Mouse (Mus musculus): ENCODE measurements at regions not wholly inside any gene's neighbourhood (a gene's known extent, or its start where the extent isn't known, plus 50 kb on each side); places are given as distances from the start of the nearest gene placed in this dataset.

GRCm38 (mm10) chr6:107059001-107059765 lies 259.3 kb upstream of the Crbn start:
- H3K27ac ChIP-seq (ENCODE audit: low read length), result no peak overlapping the region
- no peaks in the 10 kb centered on the region for H3K9me3 ChIP-seq (replicated peaks; ENCODE audit: control insufficient read depth, low read length)
- H3K9ac ChIP-seq (ENCODE audit: low read depth, low read length), result no peak overlapping the region
- H3K27me3 ChIP-seq (ENCODE audit: control insufficient read depth, insufficient read depth, low read depth, low read length), result no peaks in the 10 kb centered on the region
- no peaks in the 10 kb centered on the region for H3K4me1 ChIP-seq (ENCODE audit: control insufficient read depth, low read depth, low read length)
- WGBS (ENCODE audit: insufficient replicate concordance), result 74% methylated on average over 3 of the region's 3 CpGs
- no peak overlapping the region for H3K4me3 ChIP-seq (ENCODE audit: low read depth, low read length)
- no peak overlapping the region for H3K4me2 ChIP-seq (ENCODE audit: low read depth, low read length)
- no peak for ATAC-seq (ENCODE audit: low read depth)
- H3K36me3 ChIP-seq (ENCODE audit: control insufficient read depth, insufficient read depth), result no peaks in the 10 kb centered on the region

DNA sequence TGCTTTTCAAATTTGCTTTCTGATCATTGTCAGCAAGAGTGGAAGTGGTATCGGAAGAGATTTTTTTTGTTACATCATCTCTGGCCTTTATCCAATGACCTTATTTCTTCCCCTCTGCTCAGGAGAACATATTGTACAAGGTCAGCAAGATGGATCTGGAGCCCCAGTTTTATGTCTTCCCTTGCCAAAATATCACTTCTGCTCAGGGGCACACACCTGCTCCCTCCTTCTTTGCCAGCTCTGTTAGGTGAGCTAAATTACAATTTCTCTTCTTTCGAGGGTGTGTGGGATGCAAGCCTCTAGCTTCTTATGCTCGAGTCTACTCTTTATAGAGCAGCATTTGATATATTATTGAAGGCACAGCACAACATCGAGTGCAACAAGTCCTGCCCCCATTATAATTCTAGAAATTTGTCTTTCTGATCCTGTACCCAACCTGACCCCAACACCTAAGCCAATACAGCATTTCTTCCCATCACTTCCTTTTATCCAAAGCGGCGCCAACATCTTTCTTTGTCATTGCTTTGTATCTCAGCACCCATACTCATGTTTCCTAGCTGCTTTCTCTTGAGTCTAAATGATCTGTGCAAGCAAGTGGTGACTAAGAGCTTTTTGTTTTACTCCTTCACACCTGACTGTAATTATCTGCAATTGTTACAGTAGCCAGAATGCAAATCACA lies 263.1 kb upstream of the Crbn start:
- H3K4me1 ChIP-seq (ENCODE audit: control insufficient read depth, low read depth, low read length), result no peaks in the 10 kb centered on the region
- 65% methylated on average over 6 of the region's 6 CpGs for WGBS (ENCODE audit: insufficient replicate concordance)
- no peaks in the 10 kb centered on the region for H3K9me3 ChIP-seq (replicated peaks; ENCODE audit: control insufficient read depth, low read length)
- no peak overlapping the region for H3K9ac ChIP-seq (ENCODE audit: low read depth, low read length)
- ATAC-seq (ENCODE audit: low read depth), result no peak
- H3K36me3 ChIP-seq (ENCODE audit: control insufficient read depth, insufficient read depth), result no peaks in the 10 kb centered on the region
- no peak overlapping the region for H3K4me2 ChIP-seq (ENCODE audit: low read depth, low read length)
- H3K27me3 ChIP-seq (ENCODE audit: control insufficient read depth, insufficient read depth, low read depth, low read length), result no peaks in the 10 kb centered on the region
- H3K27ac ChIP-seq (ENCODE audit: low read length), result no peak overlapping the region
- no peak overlapping the region for H3K4me3 ChIP-seq (ENCODE audit: low read depth, low read length)

- H3K9me3 ChIP-seq (replicated peaks; ENCODE audit: control insufficient read depth, low read length), result no peaks in the 10 kb centered on the region
- no peak for ATAC-seq (ENCODE audit: low read depth)
- no peaks in the 10 kb centered on the region for H3K4me1 ChIP-seq (ENCODE audit: control insufficient read depth, low read depth, low read length)
- no peak overlapping the region for H3K9ac ChIP-seq (ENCODE audit: low read depth, low read length)
- H3K36me3 ChIP-seq (ENCODE audit: control insufficient read depth, insufficient read depth), result no peaks in the 10 kb centered on the region
- H3K4me3 ChIP-seq (ENCODE audit: low read depth, low read length), result no peak overlapping the region
- H3K27ac ChIP-seq (ENCODE audit: low read length), result no peak overlapping the region
- WGBS (ENCODE audit: insufficient replicate concordance), result 66% methylated on average over 7 of the region's 7 CpGs
- H3K4me2 ChIP-seq (ENCODE audit: low read depth, low read length), result no peak overlapping the region
- no peaks in the 10 kb centered on the region for H3K27me3 ChIP-seq (ENCODE audit: control insufficient read depth, insufficient read depth, low read depth, low read length)
These were observed 270.6 kb upstream of the Crbn start for GRCm38 (mm10) chr6:107070441-107070840.

DNA sequence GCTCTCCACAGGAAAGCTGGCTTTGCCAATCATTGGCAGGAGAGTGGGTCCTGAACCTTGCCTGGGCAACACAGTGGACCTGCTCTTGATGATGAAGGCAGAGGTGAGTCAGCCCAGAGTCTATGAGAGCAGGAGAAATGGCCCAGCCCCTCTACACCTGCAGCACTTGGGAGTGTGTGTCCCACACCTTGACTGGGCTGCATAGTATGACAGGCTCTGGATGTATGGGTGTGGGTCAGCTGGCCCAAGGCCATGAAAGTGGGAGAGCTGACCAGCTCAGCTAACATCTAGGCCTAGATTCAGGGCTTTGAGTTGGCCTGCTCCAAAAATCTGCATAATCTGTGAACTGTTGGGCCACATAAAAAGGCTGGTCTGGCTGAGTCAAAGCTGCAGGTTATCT lies 292.7 kb upstream of the Crbn start:
- no peak for ATAC-seq (ENCODE audit: low read depth)
- no peaks in the 10 kb centered on the region for H3K9me3 ChIP-seq (replicated peaks; ENCODE audit: control insufficient read depth, low read length)
- H3K36me3 ChIP-seq (ENCODE audit: control insufficient read depth, insufficient read depth), result no peaks in the 10 kb centered on the region
- no peak overlapping the region for H3K27ac ChIP-seq (ENCODE audit: low read length)
- H3K27me3 ChIP-seq (ENCODE audit: control insufficient read depth, insufficient read depth, low read depth, low read length), result no peaks in the 10 kb centered on the region
- H3K4me1 ChIP-seq (ENCODE audit: control insufficient read depth, low read depth, low read length), result no peaks in the 10 kb centered on the region
- H3K4me2 ChIP-seq (ENCODE audit: low read depth, low read length), result no peak overlapping the region
- H3K4me3 ChIP-seq (ENCODE audit: low read depth, low read length), result no peak overlapping the region
- no peak overlapping the region for H3K9ac ChIP-seq (ENCODE audit: low read depth, low read length)

DNA sequence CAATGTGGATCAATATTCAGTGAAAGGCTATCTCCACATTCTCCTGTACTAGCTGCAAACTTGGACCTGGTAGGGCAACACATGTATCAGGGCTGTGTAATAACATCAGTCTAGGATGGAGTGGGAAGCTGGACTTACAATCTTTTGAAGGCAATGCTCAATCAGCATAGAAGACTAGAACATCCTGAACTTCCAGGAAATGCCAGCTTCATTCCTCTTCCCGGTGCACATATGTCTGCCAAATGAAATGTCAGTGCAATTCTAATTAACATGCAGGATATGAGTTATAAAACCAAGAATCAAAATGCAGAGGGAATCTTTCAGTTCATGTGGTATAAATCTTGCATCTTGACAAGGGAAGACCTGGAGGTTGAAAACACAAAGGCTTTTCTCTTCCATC lies 328.8 kb upstream of the Crbn start:
- no peaks in the 10 kb centered on the region for H3K9me3 ChIP-seq (replicated peaks; ENCODE audit: control insufficient read depth, low read length)
- WGBS (ENCODE audit: insufficient replicate concordance), result 53% methylated on average over 1 of the region's 1 CpGs

DNA sequence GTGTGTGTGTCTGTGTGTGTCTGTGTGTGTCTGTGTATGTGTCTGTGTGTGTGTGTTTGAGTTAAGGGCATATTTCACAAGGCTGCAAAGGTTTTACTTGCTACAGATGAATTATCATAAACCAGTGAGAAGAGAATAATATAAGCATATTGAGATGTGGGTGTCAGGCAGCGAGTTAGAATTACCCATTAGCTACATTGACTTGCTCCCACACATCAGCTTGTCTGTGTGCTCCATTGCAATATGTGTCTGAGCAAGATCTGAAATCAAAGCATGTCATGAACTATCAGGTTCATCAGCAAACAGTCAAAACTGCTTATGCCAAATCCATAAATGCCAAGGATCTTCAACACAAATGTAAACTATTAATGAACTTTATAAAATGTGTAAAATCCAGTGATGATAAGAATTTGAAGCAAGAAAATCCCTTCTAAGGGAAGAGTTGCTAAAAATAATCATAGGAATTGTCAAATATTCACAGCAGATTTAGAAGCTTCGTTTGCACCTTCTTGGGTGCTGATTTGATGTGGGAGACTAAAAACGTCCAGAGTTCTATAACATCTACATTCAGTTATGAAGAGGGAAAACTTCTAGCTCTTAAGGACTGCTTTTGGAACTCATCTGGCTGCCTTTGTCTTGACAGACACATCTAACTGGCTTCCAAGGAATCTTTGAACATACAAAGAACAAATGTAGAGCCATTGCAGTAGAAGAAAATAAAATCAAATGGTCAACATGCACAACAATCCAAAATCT lies 361.7 kb upstream of the Lrrn1 start:
- WGBS (ENCODE audit: insufficient replicate concordance), result 36% methylated on average over 3 of the region's 3 CpGs
- Histone ChIP-seq H3K9me3 (replicated peaks; ENCODE audit: control insufficient read depth, low read length) (no peaks in the 10 kb centered on the region), H3K36me3 (ENCODE audit: control insufficient read depth, insufficient read depth) (no peaks in the 10 kb centered on the region), H3K9ac (ENCODE audit: low read depth, low read length) (no peak overlapping the region), H3K27ac (ENCODE audit: low read length) (no peak overlapping the region), H3K4me1 (ENCODE audit: control insufficient read depth, low read depth, low read length) (no peaks in the 10 kb centered on the region), H3K27me3 (ENCODE audit: control insufficient read depth, insufficient read depth, low read depth, low read length) (no peaks in the 10 kb centered on the region), H3K4me3 (ENCODE audit: low read depth, low read length) (no peak overlapping the region), H3K4me2 (ENCODE audit: low read depth, low read length) (no peak overlapping the region)
- ATAC-seq (ENCODE audit: low read depth), result no peak

More for the DNA sequence above, 328.8 kb upstream of the Crbn start:
- Histone ChIP-seq H3K4me1 (ENCODE audit: control insufficient read depth, low read depth, low read length) (no peaks in the 10 kb centered on the region), H3K27ac (ENCODE audit: low read length) (no peak overlapping the region), H3K36me3 (ENCODE audit: control insufficient read depth, insufficient read depth) (no peaks in the 10 kb centered on the region), H3K4me3 (ENCODE audit: low read depth, low read length) (no peak overlapping the region), H3K4me2 (ENCODE audit: low read depth, low read length) (no peak overlapping the region), H3K9ac (ENCODE audit: low read depth, low read length) (no peak overlapping the region), H3K27me3 (ENCODE audit: control insufficient read depth, insufficient read depth, low read depth, low read length) (no peaks in the 10 kb centered on the region)
- ATAC-seq (ENCODE audit: low read depth), result no peak

DNA sequence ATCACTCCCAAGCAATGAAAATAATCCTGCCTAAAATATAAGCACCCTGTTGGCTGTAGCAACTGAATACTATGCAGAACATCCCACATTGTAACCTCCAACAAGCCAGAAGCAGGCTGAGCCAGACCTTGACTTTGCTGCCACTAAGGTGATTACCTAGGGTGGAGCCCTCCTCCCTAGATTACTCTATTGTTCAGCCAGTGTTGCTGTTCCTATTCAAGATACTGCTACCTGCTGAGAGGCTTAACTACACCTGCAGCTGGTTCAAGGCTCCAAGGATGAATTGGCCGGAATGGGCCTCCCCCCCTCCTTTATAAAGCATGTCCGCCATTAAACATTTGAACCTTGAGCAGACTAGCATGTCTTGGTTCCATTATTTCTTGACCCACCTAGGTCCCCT lies 311.3 kb upstream of the Lrrn1 start:
- 66% methylated on average over 2 of the region's 2 CpGs for WGBS (ENCODE audit: insufficient replicate concordance)
- Histone ChIP-seq H3K4me3 (ENCODE audit: low read depth, low read length) (no peak overlapping the region), H3K27me3 (ENCODE audit: control insufficient read depth, insufficient read depth, low read depth, low read length) (no peaks in the 10 kb centered on the region), H3K9me3 (replicated peaks; ENCODE audit: control insufficient read depth, low read length) (no peaks in the 10 kb centered on the region), H3K4me1 (ENCODE audit: control insufficient read depth, low read depth, low read length) (no peaks in the 10 kb centered on the region), H3K27ac (ENCODE audit: low read length) (no peak overlapping the region), H3K9ac (ENCODE audit: low read depth, low read length) (no peak overlapping the region), H3K36me3 (ENCODE audit: control insufficient read depth, insufficient read depth) (no peaks in the 10 kb centered on the region), H3K4me2 (ENCODE audit: low read depth, low read length) (no peak overlapping the region)
- no peak for ATAC-seq (ENCODE audit: low read depth)

- no peaks in the 10 kb centered on the region for H3K36me3 ChIP-seq (ENCODE audit: control insufficient read depth, insufficient read depth)
- H3K27me3 ChIP-seq (ENCODE audit: control insufficient read depth, insufficient read depth, low read depth, low read length), result no peaks in the 10 kb centered on the region
- H3K27ac ChIP-seq (ENCODE audit: low read length), result no peak overlapping the region
- H3K9me3 ChIP-seq (replicated peaks; ENCODE audit: control insufficient read depth, low read length), result no peaks in the 10 kb centered on the region
- 60% methylated on average over 4 of the region's 4 CpGs for WGBS (ENCODE audit: insufficient replicate concordance)
- no peaks in the 10 kb centered on the region for H3K4me1 ChIP-seq (ENCODE audit: control insufficient read depth, low read depth, low read length)
- no peak for ATAC-seq (ENCODE audit: low read depth)
- H3K9ac ChIP-seq (ENCODE audit: low read depth, low read length), result no peak overlapping the region
- no peak overlapping the region for H3K4me3 ChIP-seq (ENCODE audit: low read depth, low read length)
- H3K4me2 ChIP-seq (ENCODE audit: low read depth, low read length), result no peak overlapping the region
These were observed 310.8 kb upstream of the Lrrn1 start for GRCm38 (mm10) chr6:107218721-107219120.

GRCm38 (mm10) chr6:107222602-107223001 lies 307.0 kb upstream of the Lrrn1 start:
- Histone ChIP-seq H3K4me2 (ENCODE audit: low read depth, low read length) (no peak overlapping the region), H3K9me3 (replicated peaks; ENCODE audit: control insufficient read depth, low read length) (no peaks in the 10 kb centered on the region), H3K4me3 (ENCODE audit: low read depth, low read length) (no peak overlapping the region), H3K27ac (ENCODE audit: low read length) (no peak overlapping the region), H3K36me3 (ENCODE audit: control insufficient read depth, insufficient read depth) (no peaks in the 10 kb centered on the region), H3K9ac (ENCODE audit: low read depth, low read length) (no peak overlapping the region), H3K27me3 (ENCODE audit: control insufficient read depth, insufficient read depth, low read depth, low read length) (no peaks in the 10 kb centered on the region), H3K4me1 (ENCODE audit: control insufficient read depth, low read depth, low read length) (no peaks in the 10 kb centered on the region)
- ATAC-seq (ENCODE audit: low read depth), result no peak
- WGBS (ENCODE audit: insufficient replicate concordance), result 43% methylated on average over 3 of the region's 3 CpGs

All from liver, embryonic 16.5 days (tissue).